Mouse (Mus musculus): ENCODE measurements at regions not wholly inside any gene's neighbourhood (a gene's known extent, or its start where the extent isn't known, plus 50 kb on each side); places are given as distances from the start of the nearest gene placed in this dataset.
A peak's percentile ranks its signal among the peaks of the same experiment; 100 is the strongest.

DNA sequence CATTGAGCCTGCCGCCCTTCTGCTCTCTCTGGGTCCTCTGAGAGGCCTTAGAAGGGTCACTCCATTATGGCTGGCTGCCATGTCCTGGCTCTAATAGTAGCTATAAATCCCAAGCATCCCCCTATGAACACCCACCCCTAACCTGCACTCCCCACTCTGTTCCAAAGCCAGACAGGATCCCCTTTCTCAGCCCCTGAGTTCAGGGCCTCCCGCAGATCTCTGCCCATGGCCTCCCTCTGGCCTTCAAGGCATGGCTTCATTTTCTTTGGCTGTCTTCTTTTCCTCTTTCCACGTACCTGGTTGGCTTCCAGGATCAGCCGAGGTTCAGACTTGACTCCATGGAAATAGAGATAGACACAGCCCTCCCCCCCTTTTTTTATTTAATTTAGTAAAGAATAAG, 227.8 kb downstream of the Cyp26b1 start:
- no peak for DNase-seq (ENCODE audit: low spot score)
- Histone ChIP-seq H3K4me3 (ENCODE audit: low read depth, low read length) (no peak overlapping the region), H3K9me3 (ENCODE audit: control insufficient read depth, low read length) (no peaks in the 10 kb centered on the region), H3K27ac (ENCODE audit: low read depth, low read length) (no peak overlapping the region), H3K36me3 (ENCODE audit: control insufficient read depth, insufficient read depth, low read length) (no peaks in the 10 kb centered on the region), H3K4me2 (no peak overlapping the region), H3K27me3 (replicated peaks; ENCODE audit: control insufficient read depth, insufficient read depth, low read length) (peaks cover 3% of the 10 kb centered on the region; the same call in 1 of the 2 replicates), H3K4me1 (replicated peaks; ENCODE audit: control insufficient read depth, insufficient read depth, low read length) (no peaks in the 10 kb centered on the region), H3K9ac (ENCODE audit: low read depth, low read length) (no peak overlapping the region)
- WGBS = 76% methylated on average over 4 of the region's 4 CpGs
- no peak for ATAC-seq (replicated peaks; ENCODE audit: low FRiP score)

DNA sequence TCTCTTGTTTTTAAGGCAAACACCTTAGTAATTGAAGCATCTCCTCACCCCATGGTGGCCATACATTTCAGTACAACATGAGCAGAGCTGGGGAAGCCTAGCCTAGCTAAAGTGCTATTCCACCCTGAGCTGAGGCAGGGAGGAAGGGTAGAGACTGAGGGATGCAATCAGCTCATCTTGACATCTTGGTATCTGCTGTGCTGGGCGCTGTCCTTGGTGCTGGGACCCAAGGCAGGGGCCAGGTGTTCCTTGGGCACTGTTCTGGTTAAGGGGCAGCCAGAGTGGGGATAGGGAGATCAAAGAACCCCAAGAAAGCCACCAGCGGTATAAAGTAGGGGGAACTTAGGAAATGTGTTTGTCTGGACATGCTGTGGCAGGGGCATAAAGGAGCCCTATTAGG, 228.7 kb downstream of the Cyp26b1 start:
- H3K27me3 ChIP-seq (replicated peaks; ENCODE audit: control insufficient read depth, insufficient read depth, low read length) = peaks cover 3% of the 10 kb centered on the region; the same call in 1 of the 2 replicates
- WGBS = 14% methylated on average over 2 of the region's 2 CpGs

DNA sequence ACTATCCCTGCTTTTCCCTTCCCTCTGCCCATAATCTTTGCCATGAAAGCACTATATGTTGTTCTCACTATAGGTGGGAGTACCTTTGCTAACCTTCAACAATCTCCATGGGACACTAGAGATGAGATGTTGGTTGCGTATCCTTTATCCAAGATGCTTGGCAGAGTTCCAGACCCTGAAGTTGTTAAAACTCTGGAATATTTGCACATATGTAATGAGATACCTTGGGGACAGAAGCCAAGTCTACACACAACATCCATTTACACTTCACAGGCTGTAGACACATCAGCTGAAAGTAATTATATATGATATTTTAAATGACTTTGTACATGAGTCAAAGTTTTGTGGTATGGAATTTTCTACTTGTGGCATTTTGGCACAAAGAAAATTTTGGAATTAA, 231.4 kb downstream of the Cyp26b1 start:
- ATAC-seq (replicated peaks; ENCODE audit: low FRiP score) (no peak), DNase-seq (ENCODE audit: low spot score) (no peak)
- no peaks in the 10 kb centered on the region for H3K9me3 ChIP-seq (ENCODE audit: control insufficient read depth, low read length)
- H3K4me2 ChIP-seq = no peak overlapping the region
- H3K9ac ChIP-seq (ENCODE audit: low read depth, low read length) = no peak overlapping the region
- no peak overlapping the region for H3K27ac ChIP-seq (ENCODE audit: low read depth, low read length)
- H3K27me3 ChIP-seq (replicated peaks; ENCODE audit: control insufficient read depth, insufficient read depth, low read length) = peaks cover 3% of the 10 kb centered on the region; the same call in 1 of the 2 replicates
- WGBS = 94% methylated on average over 1 of the region's 1 CpGs
- H3K36me3 ChIP-seq (ENCODE audit: control insufficient read depth, insufficient read depth, low read length) = no peaks in the 10 kb centered on the region
- no peaks in the 10 kb centered on the region for H3K4me1 ChIP-seq (replicated peaks; ENCODE audit: control insufficient read depth, insufficient read depth, low read length)
- no peak overlapping the region for H3K4me3 ChIP-seq (ENCODE audit: low read depth, low read length)

More for the DNA sequence above, 228.7 kb downstream of the Cyp26b1 start:
- no peaks in the 10 kb centered on the region for H3K36me3 ChIP-seq (ENCODE audit: control insufficient read depth, insufficient read depth, low read length)
- no peaks in the 10 kb centered on the region for H3K4me1 ChIP-seq (replicated peaks; ENCODE audit: control insufficient read depth, insufficient read depth, low read length)
- no peak for ATAC-seq (replicated peaks; ENCODE audit: low FRiP score)
- no peaks in the 10 kb centered on the region for H3K9me3 ChIP-seq (ENCODE audit: control insufficient read depth, low read length)
- no peak for DNase-seq (ENCODE audit: low spot score)
- H3K9ac ChIP-seq (ENCODE audit: low read depth, low read length) = no peak overlapping the region
- no peak overlapping the region for H3K4me3 ChIP-seq (ENCODE audit: low read depth, low read length)
- H3K27ac ChIP-seq (ENCODE audit: low read depth, low read length) = no peak overlapping the region
- no peak overlapping the region for H3K4me2 ChIP-seq

DNA sequence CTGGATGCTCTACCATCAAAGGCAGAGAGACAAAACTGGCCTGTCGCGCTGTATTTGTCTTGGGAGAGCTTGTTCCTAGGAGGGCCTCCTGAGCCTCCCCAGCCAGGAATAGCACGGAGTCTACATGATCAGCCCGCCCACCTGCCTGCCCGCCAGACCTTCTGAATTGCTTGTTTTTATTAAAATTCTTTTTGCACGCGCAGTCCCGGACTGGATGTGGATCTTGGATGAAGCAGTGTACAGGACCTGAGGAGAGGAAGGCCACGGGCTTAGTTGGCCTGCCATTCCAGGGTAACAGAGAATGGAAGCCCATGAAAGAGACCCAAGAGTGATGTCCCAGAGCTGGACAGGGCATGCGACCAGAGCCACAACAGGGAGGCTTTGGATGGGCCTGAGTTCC, 235.8 kb downstream of the Cyp26b1 start:
- no peak overlapping the region for H3K4me2 ChIP-seq
- H3K4me3 ChIP-seq (ENCODE audit: low read depth, low read length) = no peak overlapping the region
- WGBS = 82% methylated on average over 10 of the region's 10 CpGs
- ATAC-seq (replicated peaks; ENCODE audit: low FRiP score) (no peak), DNase-seq (ENCODE audit: low spot score) (no peak)
- H3K9ac ChIP-seq (ENCODE audit: low read depth, low read length) = no peak overlapping the region
- no peak overlapping the region for H3K27ac ChIP-seq (ENCODE audit: low read depth, low read length)
- no peaks in the 10 kb centered on the region for H3K9me3 ChIP-seq (ENCODE audit: control insufficient read depth, low read length)
- no peaks in the 10 kb centered on the region for H3K4me1 ChIP-seq (replicated peaks; ENCODE audit: control insufficient read depth, insufficient read depth, low read length)
- peaks cover 3% of the 10 kb centered on the region for H3K27me3 ChIP-seq (replicated peaks; ENCODE audit: control insufficient read depth, insufficient read depth, low read length)
- no peaks in the 10 kb centered on the region for H3K36me3 ChIP-seq (ENCODE audit: control insufficient read depth, insufficient read depth, low read length)

DNA sequence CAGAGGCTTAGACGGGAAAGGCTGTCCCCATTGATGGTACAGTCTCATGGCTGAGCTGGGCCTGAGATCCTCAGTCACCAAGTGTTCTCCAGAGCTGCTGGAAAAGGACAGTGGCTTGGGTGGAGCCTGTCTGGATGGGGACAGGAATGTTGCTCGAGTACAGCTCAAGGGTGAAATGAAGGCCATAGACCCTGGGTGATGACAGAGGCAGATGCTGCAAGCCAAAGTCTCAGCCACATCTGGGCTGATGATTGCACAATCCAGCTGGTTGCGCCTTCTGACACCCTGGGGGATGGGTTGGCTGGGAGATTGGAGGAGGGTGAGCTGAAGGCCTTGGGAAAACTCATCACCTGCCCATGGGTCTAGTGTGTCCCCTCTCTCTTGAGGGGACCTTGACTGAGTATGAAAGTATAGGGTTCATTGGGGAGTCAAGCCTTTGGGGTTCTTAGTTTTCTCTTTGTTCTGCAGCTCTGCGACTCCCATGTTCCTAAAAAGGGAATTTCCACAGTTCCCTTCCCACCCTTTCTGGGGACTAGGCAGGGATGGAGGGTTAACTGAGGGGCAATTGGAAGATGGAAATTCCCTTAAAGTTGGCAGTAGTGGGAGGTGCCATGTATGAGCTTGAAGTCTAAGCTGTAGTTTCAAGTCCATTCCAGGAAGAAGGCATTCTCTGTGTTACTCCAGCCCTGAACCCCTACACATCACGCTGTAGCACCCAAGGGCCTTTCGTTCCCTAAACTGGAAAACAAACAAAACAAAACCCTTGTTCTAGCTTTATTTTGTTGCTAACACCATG, 240.1 kb downstream of the Cyp26b1 start:
- Histone ChIP-seq H3K4me1 (replicated peaks; ENCODE audit: control insufficient read depth, insufficient read depth, low read length) (no peaks in the 10 kb centered on the region), H3K4me3 (ENCODE audit: low read depth, low read length) (no peak overlapping the region), H3K9me3 (ENCODE audit: control insufficient read depth, low read length) (no peaks in the 10 kb centered on the region), H3K36me3 (ENCODE audit: control insufficient read depth, insufficient read depth, low read length) (no peaks in the 10 kb centered on the region), H3K27me3 (replicated peaks; ENCODE audit: control insufficient read depth, insufficient read depth, low read length) (no peaks in the 10 kb centered on the region; the same call in 1 of the 2 replicates), H3K9ac (ENCODE audit: low read depth, low read length) (no peak overlapping the region), H3K27ac (ENCODE audit: low read depth, low read length) (no peak overlapping the region), H3K4me2 (no peak overlapping the region)
- no peak for DNase-seq (ENCODE audit: low spot score)
- no peak for ATAC-seq (replicated peaks; ENCODE audit: low FRiP score)
- WGBS = 76% methylated on average over 6 of the region's 6 CpGs

DNA sequence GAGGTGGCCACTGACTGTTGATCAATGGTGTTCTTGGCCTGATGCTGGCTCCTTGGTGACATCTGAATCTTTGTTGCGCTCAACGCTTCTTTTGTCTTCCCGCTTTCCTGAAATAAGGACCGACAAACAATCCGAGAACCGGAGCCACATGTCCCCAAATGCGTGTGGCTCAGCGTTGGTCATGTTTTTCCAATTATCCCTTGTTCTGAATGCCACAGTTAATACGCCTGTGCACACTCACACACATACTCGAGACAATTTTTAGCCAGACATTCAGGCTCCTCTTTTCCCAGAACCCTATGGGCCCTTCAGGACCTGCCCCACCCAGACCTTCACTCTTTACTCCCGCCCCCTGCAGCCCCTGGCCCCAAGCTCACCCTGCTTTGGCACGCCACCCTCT, 248.8 kb downstream of the Cyp26b1 start:
- ATAC-seq (replicated peaks; ENCODE audit: low FRiP score) (no peak), DNase-seq (ENCODE audit: low spot score) (no peak)
- no peaks in the 10 kb centered on the region for H3K9me3 ChIP-seq (ENCODE audit: control insufficient read depth, low read length)
- no peak overlapping the region for H3K4me2 ChIP-seq
- H3K9ac ChIP-seq (ENCODE audit: low read depth, low read length) = no peak overlapping the region
- no peaks in the 10 kb centered on the region for H3K27me3 ChIP-seq (replicated peaks; ENCODE audit: control insufficient read depth, insufficient read depth, low read length)
- H3K4me1 ChIP-seq (replicated peaks; ENCODE audit: control insufficient read depth, insufficient read depth, low read length) = no peaks in the 10 kb centered on the region
- H3K27ac ChIP-seq (ENCODE audit: low read depth, low read length) = no peak overlapping the region
- no peak overlapping the region for H3K4me3 ChIP-seq (ENCODE audit: low read depth, low read length)
- no peaks in the 10 kb centered on the region for H3K36me3 ChIP-seq (ENCODE audit: control insufficient read depth, insufficient read depth, low read length)
- WGBS = 93% methylated on average over 12 of the region's 12 CpGs

DNA sequence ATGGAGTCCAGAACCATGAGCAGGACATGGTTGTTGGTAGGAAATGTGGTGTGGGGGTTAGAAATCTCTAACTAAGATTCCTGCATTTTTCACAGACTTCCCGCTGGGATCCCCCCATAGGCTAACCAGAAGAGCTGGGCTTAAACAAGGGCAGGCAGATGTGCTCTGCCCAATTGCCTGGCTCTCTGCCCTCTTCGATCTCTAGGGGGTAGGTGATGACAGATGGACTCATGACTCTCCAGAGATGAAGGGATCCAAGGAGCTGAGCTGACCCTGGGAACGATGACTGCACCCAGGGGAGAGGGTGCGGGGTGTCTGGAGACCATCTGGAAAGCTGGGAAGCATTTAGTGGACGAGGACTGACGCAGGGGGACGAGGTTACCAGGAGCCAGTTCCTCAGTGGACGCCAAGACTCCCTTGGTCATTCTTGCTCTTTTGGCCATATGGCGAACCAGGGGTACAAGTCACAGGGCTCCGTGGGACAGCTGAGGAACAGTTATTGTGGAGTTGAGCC, 260.0 kb downstream of the Cyp26b1 start:
- DNase-seq (ENCODE audit: low spot score) (no peak), ATAC-seq (replicated peaks; ENCODE audit: low FRiP score) (no peak)
- Histone ChIP-seq H3K9ac (ENCODE audit: low read depth, low read length) (no peak overlapping the region), H3K36me3 (ENCODE audit: control insufficient read depth, insufficient read depth, low read length) (no peaks in the 10 kb centered on the region), H3K27ac (ENCODE audit: low read depth, low read length) (no peak overlapping the region), H3K9me3 (ENCODE audit: control insufficient read depth, low read length) (no peaks in the 10 kb centered on the region), H3K4me2 (no peak overlapping the region), H3K4me3 (ENCODE audit: low read depth, low read length) (no peak overlapping the region), H3K27me3 (replicated peaks; ENCODE audit: control insufficient read depth, insufficient read depth, low read length) (peaks cover 6% of the 10 kb centered on the region; the same call in 1 of the 2 replicates), H3K4me1 (replicated peaks; ENCODE audit: control insufficient read depth, insufficient read depth, low read length) (no peaks in the 10 kb centered on the region)
- 83% methylated on average over 10 of the region's 10 CpGs for WGBS

DNA sequence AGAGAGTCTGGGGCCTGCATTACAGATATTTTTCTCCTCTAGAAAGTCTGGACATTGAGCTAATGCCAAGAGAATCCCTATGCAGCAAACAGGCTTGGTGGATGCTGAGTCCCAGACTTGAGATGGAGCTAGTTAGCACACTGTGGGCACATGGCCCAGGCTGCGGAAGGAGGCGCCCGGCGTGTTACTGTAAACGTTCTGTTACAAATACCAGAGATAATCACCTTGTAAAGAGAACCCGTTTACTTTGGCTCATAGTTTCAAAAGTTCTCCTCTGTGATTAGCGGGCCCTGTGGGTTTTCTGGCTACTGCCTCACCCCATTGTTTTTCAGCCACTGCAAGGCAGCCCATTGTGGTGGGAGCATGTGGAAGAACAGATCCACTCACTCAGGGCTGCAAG, 264.6 kb downstream of the Cyp26b1 start:
- no peaks in the 10 kb centered on the region for H3K36me3 ChIP-seq (ENCODE audit: control insufficient read depth, insufficient read depth, low read length)
- no peaks in the 10 kb centered on the region for H3K9me3 ChIP-seq (ENCODE audit: control insufficient read depth, low read length)
- DNase-seq (ENCODE audit: low spot score) (no peak), ATAC-seq (replicated peaks; ENCODE audit: low FRiP score) (no peak)
- no peak overlapping the region for H3K4me2 ChIP-seq
- WGBS = 46% methylated on average over 7 of the region's 7 CpGs
- no peak overlapping the region for H3K27ac ChIP-seq (ENCODE audit: low read depth, low read length)
- peaks cover 14% of the 10 kb centered on the region for H3K4me1 ChIP-seq (replicated peaks; ENCODE audit: control insufficient read depth, insufficient read depth, low read length)
- H3K27me3 ChIP-seq (replicated peaks; ENCODE audit: control insufficient read depth, insufficient read depth, low read length) = peaks cover 8% of the 10 kb centered on the region; the same call in 1 of the 2 replicates
- H3K4me3 ChIP-seq (ENCODE audit: low read depth, low read length) = no peak overlapping the region
- H3K9ac ChIP-seq (ENCODE audit: low read depth, low read length) = no peak overlapping the region

DNA sequence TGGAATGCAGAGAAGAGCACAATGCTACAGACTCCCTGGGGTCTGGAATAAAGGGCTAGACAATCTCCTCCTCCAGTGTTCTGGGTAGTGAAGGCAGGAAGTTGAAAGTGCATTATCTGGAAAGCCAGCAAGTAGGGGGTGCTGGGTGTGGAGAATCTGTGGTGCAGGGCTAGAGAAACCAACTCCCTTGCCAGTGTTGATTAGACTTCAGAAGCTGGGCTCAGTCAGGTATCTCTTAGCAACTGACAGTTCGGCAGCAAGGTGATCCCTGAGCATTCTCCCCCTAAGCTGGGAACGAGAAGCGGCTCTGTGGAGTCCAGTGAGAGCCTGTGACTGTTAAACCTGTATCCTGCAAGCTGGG, 265.7 kb downstream of the Cyp26b1 start:
- no peaks in the 10 kb centered on the region for H3K9me3 ChIP-seq (ENCODE audit: control insufficient read depth, low read length)
- DNase-seq (ENCODE audit: low spot score) = peak; percentile 41
- H3K4me1 ChIP-seq (replicated peaks; ENCODE audit: control insufficient read depth, insufficient read depth, low read length) = peaks cover 14% of the 10 kb centered on the region
- H3K27me3 ChIP-seq (replicated peaks; ENCODE audit: control insufficient read depth, insufficient read depth, low read length) = peaks cover 8% of the 10 kb centered on the region; the same call in 1 of the 2 replicates
- ATAC-seq (replicated peaks; ENCODE audit: low FRiP score) = peak; percentile 92
- WGBS = 14% methylated on average over 3 of the region's 3 CpGs
- H3K27ac ChIP-seq (ENCODE audit: low read depth, low read length) = no peak overlapping the region
- H3K9ac ChIP-seq (ENCODE audit: low read depth, low read length) = no peak overlapping the region
- H3K4me3 ChIP-seq (ENCODE audit: low read depth, low read length) = no peak overlapping the region
- H3K4me2 ChIP-seq = peak overlapping the region; percentile 34
- no peaks in the 10 kb centered on the region for H3K36me3 ChIP-seq (ENCODE audit: control insufficient read depth, insufficient read depth, low read length)
